Mouse (Mus musculus) heart, embryonic 15.5 days (tissue): Measurements from ENCODE around the gene Cap1. TPM values are rescaled to one million over a fixed set of nuclear protein-coding genes. Genes with fewer than 3 reads are reported as not detected.

Source experiments
- ATAC-seq: fragments of 200-750 bp; cut with Nextera tagmentation; replicated peaks from 2 replicates; pipeline ENCODE4 v1.8.0; 2017; ENCODE audit warnings: low read depth, moderate TSS enrichment; ENCODE audit not compliant: insufficient number of reproducible peaks, insufficient read depth, low FRiP score
- H3K27ac ChIP-seq: fragments of 300-500 bp; sonication (generic); 2 replicates; pipeline ENCODE4 v1.5.1; 2015; ENCODE audit warnings: mild to moderate bottlenecking, inconsistent platforms
- H3K27me3 ChIP-seq: fragments of 300-500 bp; sonication (generic); 2 replicates; pipeline ENCODE4 v1.6.1; 2015; ENCODE audit warnings: inconsistent platforms
- H3K36me3 ChIP-seq: fragments of 300-500 bp; sonication (generic); 2 replicates; pipeline ENCODE4 v1.6.1; 2015; ENCODE audit warnings: mild to moderate bottlenecking, inconsistent platforms
- H3K4me1 ChIP-seq: fragments of 300-500 bp; sonication (generic); replicated peaks from 2 replicates; pipeline ENCODE4 v1.6.1; 2015; ENCODE audit warnings: inconsistent platforms
- H3K4me2 ChIP-seq: fragments of 300-500 bp; sonication (generic); 2 replicates; pipeline ENCODE4 v1.6.1; 2015; ENCODE audit warnings: inconsistent platforms, mild to moderate bottlenecking, moderate library complexity
- H3K4me3 ChIP-seq: fragments of 300-500 bp; sonication (generic); 2 replicates; pipeline ENCODE4 v1.5.1; 2015; ENCODE audit warnings: mild to moderate bottlenecking, inconsistent platforms
- H3K9ac ChIP-seq: fragments of 300-500 bp; sonication (generic); 2 replicates; pipeline ENCODE4 v1.6.1; 2015; ENCODE audit warnings: mild to moderate bottlenecking, inconsistent platforms
- H3K9me3 ChIP-seq: fragments of 300-500 bp; sonication (generic); replicated peaks from 2 replicates; pipeline ENCODE4 v1.6.1; 2016; ENCODE audit warnings: inconsistent platforms
- whole genome bisulfite sequencing: fragments of 180-500 bp; shearing (Covaris S2); methylation state at CpG from one replicate; pipeline ENCODE4 v1.1.7; 2015; ENCODE audit warnings: mixed read lengths; 5-methylcytosine and 5-hydroxymethylcytosine counted together
- polyA plus RNA-seq: library from polyadenylated mRNA; unstranded; fragments of >200 nt; fragmentation: Nextera tagmentation; extraction: Ambion mirVana; gene quantifications from 2 replicates; pipeline ENCODE4 v1.2.1, GENCODE M21; 2015

The Cap1 gene
- polyA plus RNA-seq, 1 experiment from 2014 or later, result 41.4 TPM

GRCm38 (mm10) chr4:122910577-122910976, 24.7 kb upstream of the Cap1 start:
- ATAC-seq, result no peak
- Histone ChIP-seq H3K27ac (no peak overlapping the region), H3K4me3 (no peak overlapping the region), H3K36me3 (no peaks in the 10 kb centered on the region), H3K27me3 (no peaks in the 10 kb centered on the region), H3K4me1 (0 out of 2 replicates have a peak, but pooled peaks cover 6% of the 10 kb centered on the region), H3K9ac (no peak overlapping the region), H3K9me3 (no peaks in the 10 kb centered on the region), H3K4me2 (no peak overlapping the region)
- 44% methylated on average over 6 of the region's 6 CpGs for WGBS

GRCm38 (mm10) chr4:122909572-122910189, 23.8 kb upstream of the Cap1 start:
- H3K36me3 ChIP-seq, result no peaks in the 10 kb centered on the region
- H3K9ac ChIP-seq, result no peak overlapping the region
- no peaks in the 10 kb centered on the region for H3K27me3 ChIP-seq
- H3K4me1 ChIP-seq, result 0 out of 2 replicates have a peak, but pooled peaks cover 6% of the 10 kb centered on the region
- no peak overlapping the region for H3K27ac ChIP-seq
- H3K9me3 ChIP-seq, result no peaks in the 10 kb centered on the region
- 45% methylated on average over 12 of the region's 12 CpGs for whole genome bisulfite sequencing
- no peak overlapping the region for H3K4me2 ChIP-seq
- no peak overlapping the region for H3K4me3 ChIP-seq
- ATAC-seq, result no peak

GRCm38 (mm10) chr4:122905359-122905758, 19.5 kb upstream of the Cap1 start:
- Histone ChIP-seq H3K36me3 (no peaks in the 10 kb centered on the region), H3K27ac (no peak overlapping the region), H3K27me3 (no peaks in the 10 kb centered on the region), H3K4me1 (no peaks in the 10 kb centered on the region), H3K9me3 (no peaks in the 10 kb centered on the region), H3K9ac (no peak overlapping the region), H3K4me3 (no peak overlapping the region), H3K4me2 (no peak overlapping the region)
- 76% methylated on average over 10 of the region's 10 CpGs for WGBS
- ATAC-seq, result no peak

GRCm38 (mm10) chr4:122903709-122904108, 17.9 kb upstream of the Cap1 start:
- H3K9me3 ChIP-seq, result no peaks in the 10 kb centered on the region
- no peak overlapping the region for H3K4me2 ChIP-seq
- H3K27ac ChIP-seq, result no peak overlapping the region
- H3K4me3 ChIP-seq, result no peak overlapping the region
- no peaks in the 10 kb centered on the region for H3K4me1 ChIP-seq
- 83% methylated on average over 3 of the region's 3 CpGs for WGBS
- no peaks in the 10 kb centered on the region for H3K36me3 ChIP-seq
- no peak overlapping the region for H3K9ac ChIP-seq
- ATAC-seq, result no peak
- no peaks in the 10 kb centered on the region for H3K27me3 ChIP-seq

GRCm38 (mm10) chr4:122902156-122902555, 16.3 kb upstream of the Cap1 start:
- H3K9ac ChIP-seq, result no peak overlapping the region
- H3K4me1 ChIP-seq, result no peaks in the 10 kb centered on the region
- no peaks in the 10 kb centered on the region for H3K9me3 ChIP-seq
- no peaks in the 10 kb centered on the region for H3K36me3 ChIP-seq
- H3K4me3 ChIP-seq, result no peak overlapping the region
- no peak overlapping the region for H3K4me2 ChIP-seq
- ATAC-seq, result no peak
- 22% methylated on average over 6 of the region's 6 CpGs for WGBS
- no peaks in the 10 kb centered on the region for H3K27me3 ChIP-seq
- no peak overlapping the region for H3K27ac ChIP-seq

GRCm38 (mm10) chr4:122898313-122898712, 12.5 kb upstream of the Cap1 start:
- H3K4me3 ChIP-seq, result no peak overlapping the region
- no peaks in the 10 kb centered on the region for H3K9me3 ChIP-seq
- no peaks in the 10 kb centered on the region for H3K27me3 ChIP-seq
- H3K4me1 ChIP-seq, result no peaks in the 10 kb centered on the region
- ATAC-seq, result no peak
- H3K27ac ChIP-seq, result no peak overlapping the region
- 12% methylated on average over 5 of the region's 5 CpGs for WGBS
- H3K4me2 ChIP-seq, result no peak overlapping the region
- H3K9ac ChIP-seq, result no peak overlapping the region
- H3K36me3 ChIP-seq, result no peaks in the 10 kb centered on the region

GRCm38 (mm10) chr4:122897750-122898149, 11.9 kb upstream of the Cap1 start:
- 78% methylated on average over 4 of the region's 4 CpGs for WGBS
- no peaks in the 10 kb centered on the region for H3K36me3 ChIP-seq
- H3K27ac ChIP-seq, result no peak overlapping the region
- ATAC-seq, result no peak
- no peak overlapping the region for H3K9ac ChIP-seq
- no peak overlapping the region for H3K4me3 ChIP-seq
- H3K4me2 ChIP-seq, result no peak overlapping the region
- no peaks in the 10 kb centered on the region for H3K27me3 ChIP-seq
- H3K9me3 ChIP-seq, result no peaks in the 10 kb centered on the region
- H3K4me1 ChIP-seq, result no peaks in the 10 kb centered on the region

GRCm38 (mm10) chr4:122892157-122892556, 6.3 kb upstream of the Cap1 start:
- 61% methylated on average over 5 of the region's 5 CpGs for WGBS
- no peak for ATAC-seq

GRCm38 (mm10) chr4:122891597-122891996, 5.7 kb upstream of the Cap1 start:
- Histone ChIP-seq H3K4me1 (peaks cover 21% of the 10 kb centered on the region), H3K4me3 (no peak overlapping the region), H3K27me3 (no peaks in the 10 kb centered on the region), H3K9me3 (no peaks in the 10 kb centered on the region), H3K36me3 (no peaks in the 10 kb centered on the region), H3K4me2 (no peak overlapping the region), H3K9ac (no peak overlapping the region), H3K27ac (peak overlapping the region; percentile 55)
- 24% methylated on average over 1 of the region's 1 CpGs for WGBS
- no peak for ATAC-seq

More at GRCm38 (mm10) chr4:122892157-122892556, 6.3 kb upstream of the Cap1 start:
- H3K4me2 ChIP-seq, result no peak overlapping the region
- no peak overlapping the region for H3K4me3 ChIP-seq
- no peak overlapping the region for H3K9ac ChIP-seq
- peaks cover 15% of the 10 kb centered on the region for H3K4me1 ChIP-seq
- no peaks in the 10 kb centered on the region for H3K9me3 ChIP-seq
- no peaks in the 10 kb centered on the region for H3K27me3 ChIP-seq
- peak overlapping the region; percentile 55 for H3K27ac ChIP-seq
- H3K36me3 ChIP-seq, result no peaks in the 10 kb centered on the region

- H3K9ac ChIP-seq, result no peak overlapping the region
- no peak overlapping the region for H3K4me3 ChIP-seq
- no peaks in the 10 kb centered on the region for H3K9me3 ChIP-seq
- H3K27me3 ChIP-seq, result no peaks in the 10 kb centered on the region
- 8% methylated on average over 3 of the region's 3 CpGs for WGBS
- no peak overlapping the region; the same call in 1 of the 2 replicates for H3K4me2 ChIP-seq
- peak overlapping the region; percentile 55 for H3K27ac ChIP-seq
- H3K4me1 ChIP-seq, result peaks cover 22% of the 10 kb centered on the region
- H3K36me3 ChIP-seq, result no peaks in the 10 kb centered on the region
- ATAC-seq, result peak; percentile 48
Observed at GRCm38 (mm10) chr4:122890881-122891481, 5.1 kb upstream of the Cap1 start.

- Histone ChIP-seq H3K27me3 (no peaks in the 10 kb centered on the region), H3K4me3 (no peak overlapping the region), H3K9ac (no peak overlapping the region), H3K36me3 (no peaks in the 10 kb centered on the region), H3K4me1 (peaks cover 43% of the 10 kb centered on the region), H3K27ac (peak overlapping the region; percentile 100), H3K4me2 (peak overlapping the region; percentile 87), H3K9me3 (no peaks in the 10 kb centered on the region)
- 83% methylated on average over 2 of the region's 2 CpGs for WGBS
- ATAC-seq, result no peak
Observed at GRCm38 (mm10) chr4:122887336-122887735, 1.5 kb upstream of the Cap1 start.
